In genomic region chr2:150951201-150951600, GRCm38 (mm10) we compare ENCODE assay signal across 17 mouse cellular contexts.
"Had no signal": no experiment of that assay in that cellular context is flagged by ENCODE, and none has a peak within 500 bp of the region (broad histone marks: within the 10 kb centered on the region; RNA-seq: fewer than 3 reads in every experiment).

No protein-coding gene starts in this region.

- H3K4me3 ChIP-seq: liver, embryonic 15.5 days; lung, embryonic 15.5 days; megakaryocyte, embryonic 14.5 days; midbrain, embryonic 12.5 days; midbrain, embryonic 15.5 days; neural tube, embryonic 12.5 days; stomach, embryonic 15.5 days had no signal

- H3K27me3 ChIP-seq: liver, embryonic 15.5 days; lung, embryonic 15.5 days; megakaryocyte, embryonic 14.5 days; midbrain, embryonic 12.5 days; midbrain, embryonic 15.5 days; neural tube, embryonic 12.5 days; stomach, embryonic 15.5 days had no signal

- H3K27ac ChIP-seq: liver, embryonic 15.5 days; lung, embryonic 15.5 days; macrophage; midbrain, embryonic 12.5 days; midbrain, embryonic 15.5 days; neural tube, embryonic 12.5 days; stomach, embryonic 15.5 days; stomach, postnatal 0 days had no signal

- H3K4me1 ChIP-seq: liver, embryonic 15.5 days; lung, embryonic 15.5 days; midbrain, embryonic 12.5 days; midbrain, embryonic 15.5 days; neural tube, embryonic 12.5 days; stomach, embryonic 15.5 days had no signal

- DNase-seq: liver, postnatal 0 days; lung, adult 2 months; lung, postnatal 14 days; lung, postnatal 36 days; right cerebral cortex, postnatal 14 days; thymus, adult 2 months; thymus, postnatal 25 days; thymus, postnatal 4 days had no signal
